Mouse (Mus musculus): Measurements from ENCODE around the gene H2afy. TPM values are rescaled to one million over a fixed set of nuclear protein-coding genes. Genes with fewer than 3 reads are reported as not detected.
"Not testable (repeated sequence)": the region's sequence is repeated elsewhere in the genome, so short reads cannot be mapped to it uniquely, and the experiment has no call there.

Gene H2afy
- polyA plus RNA-seq, 1 experiment: 316 TPM

DNA sequence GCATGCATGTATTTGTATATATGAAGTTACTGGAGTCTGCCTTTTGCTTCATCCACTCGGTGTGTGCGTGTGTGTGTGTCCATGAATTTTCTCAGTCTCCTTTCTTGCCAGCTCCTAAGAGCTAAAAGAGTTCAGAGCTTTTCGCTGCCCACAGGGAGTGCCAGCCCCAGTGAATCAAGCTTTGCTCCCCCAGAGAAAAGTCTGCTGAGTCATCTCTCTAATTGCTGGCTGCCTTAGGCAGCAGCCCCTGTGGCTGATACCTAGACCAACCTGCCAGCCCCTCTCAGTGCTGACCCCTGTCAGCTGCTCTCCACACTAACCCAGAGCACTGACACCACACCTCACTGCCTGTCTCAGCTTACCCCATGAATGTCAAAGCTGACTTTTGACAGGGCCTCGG is 107.2 kb downstream of the H2afy start:
- Histone ChIP-seq H3K27me3 (ENCODE audit: control insufficient read depth, insufficient read depth, low read length) (no peaks in the 10 kb centered on the region), H3K27ac (ENCODE audit: control insufficient read depth, insufficient read depth, low read length) (no peak overlapping the region), H3K4me3 (ENCODE audit: control insufficient read depth, insufficient read depth, low read length) (no peak overlapping the region), H3K36me3 (ENCODE audit: control insufficient read depth, insufficient read depth, low read length) (no peaks in the 10 kb centered on the region), H3K4me1 (replicated peaks; ENCODE audit: control insufficient read depth, insufficient read depth, low read length) (peaks cover 19% of the 10 kb centered on the region)
- 70% methylated on average over 4 of the region's 4 CpGs for WGBS
- TF ChIP-seq POLR2A (IDR thresholded peaks at IDR 0.05; ENCODE audit: control insufficient read depth, extremely low read depth, insufficient read depth, low read length, poor library complexity) (no peak), CTCF (IDR thresholded peaks at IDR 0.05; ENCODE audit: borderline replicate concordance, control insufficient read depth, extremely low read depth, insufficient read depth, low read length, poor library complexity) (no peak)
- DNase-seq: no peak

DNA sequence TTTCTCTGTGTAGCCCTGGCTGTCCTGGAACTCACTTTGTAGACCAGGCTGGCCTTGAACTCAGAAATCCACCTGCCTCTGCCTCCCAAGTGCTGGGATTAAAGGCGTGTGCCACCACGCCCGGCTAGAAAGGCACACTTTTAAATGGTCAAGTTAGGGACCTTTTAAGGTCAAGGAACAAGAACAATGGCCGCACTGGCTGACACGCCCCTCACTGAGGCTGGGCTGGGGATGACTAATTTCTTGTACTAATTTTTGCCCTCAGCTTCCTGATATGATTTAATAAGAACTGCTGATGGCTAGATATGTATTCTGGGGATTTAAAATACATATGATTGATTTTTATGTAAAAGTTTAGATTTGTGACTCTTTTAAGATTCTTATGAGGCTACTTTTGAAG is 108.2 kb downstream of the H2afy start:
- not testable (repeated sequence) for DNase-seq; H3K27me3 ChIP-seq (ENCODE audit: control insufficient read depth, insufficient read depth, low read length); H3K27ac ChIP-seq (ENCODE audit: control insufficient read depth, insufficient read depth, low read length); H3K36me3 ChIP-seq (ENCODE audit: control insufficient read depth, insufficient read depth, low read length); H3K4me3 ChIP-seq (ENCODE audit: control insufficient read depth, insufficient read depth, low read length)
- WGBS: 89% methylated on average over 5 of the region's 5 CpGs
- H3K4me1 ChIP-seq (replicated peaks; ENCODE audit: control insufficient read depth, insufficient read depth, low read length): peaks cover 19% of the 10 kb centered on the region

DNA sequence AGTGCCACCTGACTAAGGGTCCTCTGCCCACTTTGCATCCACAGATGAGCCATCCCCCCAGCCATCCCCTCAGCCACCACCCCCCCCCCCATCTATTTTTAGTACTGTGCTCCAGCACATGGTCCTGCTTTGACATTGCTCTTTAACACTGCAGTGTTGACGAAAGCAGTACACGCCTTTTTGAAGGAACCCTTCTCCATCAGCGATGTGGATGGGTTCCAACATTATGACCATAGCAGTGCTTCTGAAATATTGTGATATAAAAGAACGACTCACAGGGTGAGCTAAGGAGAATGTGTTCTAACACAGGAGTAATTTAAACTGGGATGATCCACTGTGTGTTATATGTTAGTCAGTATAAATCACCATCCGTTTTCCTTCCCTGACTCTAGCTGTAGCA is 109.5 kb downstream of the H2afy start:
- H3K4me1 ChIP-seq (replicated peaks; ENCODE audit: control insufficient read depth, insufficient read depth, low read length): peaks cover 19% of the 10 kb centered on the region
- H3K27ac ChIP-seq (ENCODE audit: control insufficient read depth, insufficient read depth, low read length): peak overlapping the region; percentile 61; the same call in 1 of the 2 replicates
- WGBS: 81% methylated on average over 5 of the region's 5 CpGs
- DNase-seq: no peak
- no peaks in the 10 kb centered on the region for H3K36me3 ChIP-seq (ENCODE audit: control insufficient read depth, insufficient read depth, low read length)
- no peaks in the 10 kb centered on the region for H3K27me3 ChIP-seq (ENCODE audit: control insufficient read depth, insufficient read depth, low read length)
- H3K4me3 ChIP-seq (ENCODE audit: control insufficient read depth, insufficient read depth, low read length): no peak overlapping the region
- TF ChIP-seq CTCF (IDR thresholded peaks at IDR 0.05; ENCODE audit: borderline replicate concordance, control insufficient read depth, extremely low read depth, insufficient read depth, low read length, poor library complexity): no peak
- no peak for TF ChIP-seq POLR2A (IDR thresholded peaks at IDR 0.05; ENCODE audit: control insufficient read depth, extremely low read depth, insufficient read depth, low read length, poor library complexity)

DNA sequence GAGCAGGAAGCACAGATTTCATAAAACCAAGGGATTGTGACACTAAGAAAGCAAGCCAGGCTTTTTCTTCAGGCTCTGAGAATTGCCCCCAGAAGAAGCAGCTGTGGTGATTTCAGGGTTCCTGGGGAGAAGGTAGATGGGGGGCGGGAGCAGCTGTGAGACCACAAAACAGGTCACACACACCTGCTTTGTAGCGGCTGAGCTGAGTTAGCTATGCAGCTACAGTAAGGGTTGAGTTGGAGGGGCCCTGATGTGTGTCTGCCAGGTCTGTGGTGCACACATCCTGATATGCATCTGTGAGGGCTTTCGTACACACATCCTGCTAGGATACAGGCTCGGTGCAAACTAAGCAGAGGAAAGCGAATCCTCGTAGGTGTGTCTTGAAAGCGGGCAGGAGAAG is 110.1 kb downstream of the H2afy start:
- Histone ChIP-seq H3K4me3 (ENCODE audit: control insufficient read depth, insufficient read depth, low read length) (no peak overlapping the region), H3K27me3 (ENCODE audit: control insufficient read depth, insufficient read depth, low read length) (no peaks in the 10 kb centered on the region), H3K27ac (ENCODE audit: control insufficient read depth, insufficient read depth, low read length) (peak overlapping the region; percentile 61; the same call in 1 of the 2 replicates), H3K4me1 (replicated peaks; ENCODE audit: control insufficient read depth, insufficient read depth, low read length) (peaks cover 19% of the 10 kb centered on the region), H3K36me3 (ENCODE audit: control insufficient read depth, insufficient read depth, low read length) (no peaks in the 10 kb centered on the region)
- peak; percentile 44 for DNase-seq
- no peak for TF ChIP-seq POLR2A (IDR thresholded peaks at IDR 0.05; ENCODE audit: control insufficient read depth, extremely low read depth, insufficient read depth, low read length, poor library complexity)
- 13% methylated on average over 7 of the region's 7 CpGs for WGBS

DNA sequence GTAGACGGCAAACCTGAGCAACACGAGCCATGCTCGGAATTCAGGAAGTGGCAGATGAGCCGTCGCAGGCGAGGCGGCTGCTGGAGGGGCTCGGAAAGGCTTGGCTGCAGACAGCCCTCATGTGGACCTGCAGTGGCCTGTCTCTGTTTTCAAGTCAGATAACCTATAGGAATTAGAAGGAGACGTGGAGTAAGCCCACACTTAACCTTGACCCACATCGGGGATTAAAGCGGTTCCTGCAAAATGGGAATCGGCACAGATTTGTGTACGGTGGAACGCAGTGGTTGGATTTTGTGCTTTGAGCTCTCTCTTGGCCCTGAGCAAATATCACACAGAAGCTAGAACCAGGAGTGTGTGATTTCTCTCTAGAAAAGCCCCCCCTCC is 111.1 kb downstream of the H2afy start:
- Histone ChIP-seq H3K27ac (ENCODE audit: control insufficient read depth, insufficient read depth, low read length) (no peak overlapping the region), H3K27me3 (ENCODE audit: control insufficient read depth, insufficient read depth, low read length) (no peaks in the 10 kb centered on the region), H3K4me3 (ENCODE audit: control insufficient read depth, insufficient read depth, low read length) (no peak overlapping the region), H3K4me1 (replicated peaks; ENCODE audit: control insufficient read depth, insufficient read depth, low read length) (peaks cover 19% of the 10 kb centered on the region), H3K36me3 (ENCODE audit: control insufficient read depth, insufficient read depth, low read length) (no peaks in the 10 kb centered on the region)
- 50% methylated on average over 14 of the region's 14 CpGs for WGBS
- TF ChIP-seq CTCF (IDR thresholded peaks at IDR 0.05; ENCODE audit: borderline replicate concordance, control insufficient read depth, extremely low read depth, insufficient read depth, low read length, poor library complexity): no peak
- DNase-seq: peak; percentile 7

DNA sequence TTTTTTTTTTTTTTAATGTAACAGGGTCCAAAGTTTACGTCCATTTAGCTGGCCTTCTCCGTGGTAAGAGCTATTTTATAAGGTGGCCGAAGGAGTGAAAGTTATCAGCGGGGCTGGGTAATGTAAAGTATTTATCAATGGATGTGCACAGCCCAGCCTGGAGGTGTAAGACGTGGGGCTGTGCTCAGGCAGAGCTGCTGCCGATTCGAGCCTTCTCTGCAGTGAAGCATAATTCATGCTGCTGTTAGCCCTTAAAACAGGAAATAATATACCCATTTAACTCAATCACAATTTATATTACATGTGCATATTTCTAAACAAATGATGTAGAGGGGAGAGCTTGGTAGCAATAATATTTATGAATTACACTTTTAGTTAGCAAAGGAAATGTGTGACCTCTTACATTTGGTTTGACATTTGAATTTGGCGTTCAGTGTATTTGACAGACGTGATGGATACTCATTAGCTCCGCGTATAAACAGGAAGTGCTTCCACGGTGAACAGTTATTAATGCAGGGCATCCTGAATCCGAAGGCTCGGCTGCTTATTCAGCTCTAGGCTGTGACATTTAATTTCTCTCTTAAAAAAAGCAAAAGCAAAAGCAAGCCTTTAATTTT is 111.6 kb downstream of the H2afy start:
- Histone ChIP-seq H3K36me3 (ENCODE audit: control insufficient read depth, insufficient read depth, low read length) (no peaks in the 10 kb centered on the region), H3K4me3 (ENCODE audit: control insufficient read depth, insufficient read depth, low read length) (no peak overlapping the region), H3K27ac (ENCODE audit: control insufficient read depth, insufficient read depth, low read length) (no peak overlapping the region), H3K4me1 (replicated peaks; ENCODE audit: control insufficient read depth, insufficient read depth, low read length) (peaks cover 19% of the 10 kb centered on the region), H3K27me3 (ENCODE audit: control insufficient read depth, insufficient read depth, low read length) (no peaks in the 10 kb centered on the region)
- DNase-seq: no peak
- TF ChIP-seq CTCF (IDR thresholded peaks at IDR 0.05; ENCODE audit: borderline replicate concordance, control insufficient read depth, extremely low read depth, insufficient read depth, low read length, poor library complexity) (no peak), POLR2A (IDR thresholded peaks at IDR 0.05; ENCODE audit: control insufficient read depth, extremely low read depth, insufficient read depth, low read length, poor library complexity) (no peak)
- 44% methylated on average over 14 of the region's 14 CpGs for WGBS

Other genes starting within 250 kb of the H2afy start
- gene Tifab, start 42.5 kb upstream of the H2afy start, polyA plus RNA-seq (2012; rRNA removed): 8.3 and 9.4 TPM in 2 replicates
- 0.17 and 0.24 TPM in 2 replicates for gene Neurog1, start 115.8 kb upstream of the H2afy start, polyA plus RNA-seq (2012; rRNA removed)
- gene Cxcl14, start 160.2 kb upstream of the H2afy start, polyA plus RNA-seq (2012; rRNA removed): 4.7 and 4.9 TPM in 2 replicates

Measured in thymus, adult 2 months (tissue).